Mouse (Mus musculus) MEL (cell line): ENCODE results near the gene Gm49384. TPM values are rescaled to one million over a fixed set of nuclear protein-coding genes. Genes with fewer than 3 reads are reported as not detected.
A peak's percentile ranks its signal among the peaks of the same experiment; 100 is the strongest.
"Not testable (repeated sequence)": the region's sequence is repeated elsewhere in the genome, so short reads cannot be mapped to it uniquely, and the experiment has no call there.

Experiments
- DNase-seq: peaks from one replicate; pipeline ENCODE4 v3.0.0; 2011; ENCODE audit warnings: low read depth, low spot score
- H3K27ac ChIP-seq: 2 replicates; pipeline ENCODE4 v1.5.1; 2012; ENCODE audit warnings: low read depth, mild to moderate bottlenecking, control low read depth, low read length, moderate library complexity; ENCODE audit not compliant: control insufficient read depth
- H3K27me3 ChIP-seq, 2 experiments: fragments of 150-350 bp in 1 of 2; sonication (generic) in 1 of 2; 2 replicates each; pipeline ENCODE4 v1.6.1; 2012; ENCODE audit warnings: low read length in 2 of 2, mild to moderate bottlenecking in 2 of 2, improper control_type of control experiment in 1 of 2, moderate library complexity in 1 of 2; ENCODE audit not compliant: insufficient read depth in 2 of 2, control insufficient read depth in 1 of 2
- H3K36me3 ChIP-seq, 2 experiments: 2 replicates each; pipeline ENCODE4 v1.6.1; 2012 to 2014; ENCODE audit warnings: low read length in 2 of 2, improper control_type of control experiment in 1 of 2, inconsistent platforms in 1 of 2, mild to moderate bottlenecking in 1 of 2; ENCODE audit not compliant: insufficient read depth in 2 of 2, control insufficient read depth in 1 of 2
- H3K4me1 ChIP-seq, 2 experiments: fragments of 150-350 bp in 1 of 2; sonication (generic) in 1 of 2; 2 replicates each; pipeline ENCODE4 v1.6.1; 2012; ENCODE audit warnings: low read length in 2 of 2, improper control_type of control experiment in 1 of 2, mild to moderate bottlenecking in 1 of 2; ENCODE audit not compliant: insufficient read depth in 2 of 2, control insufficient read depth in 1 of 2
- H3K4me3 ChIP-seq, 2 experiments: fragments of 150-350 bp in 1 of 2; sonication (generic) in 1 of 2; 2 replicates each; pipeline ENCODE4 v1.5.1; 2012; ENCODE audit warnings: low read depth in 2 of 2, low read length in 2 of 2, mild to moderate bottlenecking in 2 of 2, moderate library complexity in 2 of 2, control low read depth in 1 of 2, improper control_type of control experiment in 1 of 2; ENCODE audit not compliant: control insufficient read depth in 1 of 2, insufficient read depth in 1 of 2
- H3K79me2 ChIP-seq: 2 replicates; pipeline ENCODE4 v1.6.1; 2012; ENCODE audit warnings: mild to moderate bottlenecking, low read length, moderate library complexity; ENCODE audit not compliant: control insufficient read depth, poor library complexity, insufficient read depth
- H3K9ac ChIP-seq: 2 replicates; pipeline ENCODE4 v1.6.1; 2012; ENCODE audit warnings: low read depth, mild to moderate bottlenecking, control low read depth, low read length, moderate library complexity; ENCODE audit not compliant: control insufficient read depth, poor library complexity, severe bottlenecking
- H3K9me3 ChIP-seq: fragments of 150-350 bp; sonication (generic); replicated peaks from 2 replicates; pipeline ENCODE4 v1.6.1; 2012; ENCODE audit warnings: mild to moderate bottlenecking, low read length, improper control_type of control experiment, moderate library complexity; ENCODE audit not compliant: insufficient read depth
- CHD2 ChIP-seq: IDR thresholded peaks from 2 replicates; pipeline ENCODE4 v1.6.1; 2011; ENCODE audit warnings: low read length, improper control_type of control experiment
- CTCF ChIP-seq, 3 experiments: IDR thresholded peaks in 2 of 3; conservative IDR thresholded peaks in 1 of 3; 2 replicates each; pipeline ENCODE4 v1.5.1; 2011 to 2012; ENCODE audit warnings: low read length in 3 of 3, low read depth in 2 of 3, mild to moderate bottlenecking in 2 of 3, improper control_type of control experiment in 1 of 3, inconsistent platforms in 1 of 3, mixed read lengths in 1 of 3, moderate library complexity in 1 of 3; ENCODE audit not compliant: control insufficient read depth in 1 of 3, insufficient read depth in 1 of 3, poor library complexity in 1 of 3, severe bottlenecking in 1 of 3
- ELF1 ChIP-seq: IDR thresholded peaks from 2 replicates; pipeline ENCODE4 v1.6.1; 2014; ENCODE audit warnings: low read depth, mild to moderate bottlenecking, inconsistent platforms, low read length, improper control_type of control experiment, moderate library complexity
- ETS1 ChIP-seq: IDR thresholded peaks from 2 replicates; pipeline ENCODE4 v1.6.1; 2012; ENCODE audit warnings: low read depth, mild to moderate bottlenecking, inconsistent platforms, low read length, improper control_type of control experiment, moderate library complexity
- HCFC1 ChIP-seq: IDR thresholded peaks from 2 replicates; pipeline ENCODE4 v1.6.1; 2012; ENCODE audit warnings: low read depth, mild to moderate bottlenecking, inconsistent platforms, low read length, improper control_type of control experiment, moderate library complexity
- KAT2A ChIP-seq: conservative IDR thresholded peaks from 2 replicates; pipeline ENCODE4 v1.6.1; 2012; ENCODE audit warnings: low read depth, low read length, improper control_type of control experiment, inconsistent platforms
- MAFK ChIP-seq: IDR thresholded peaks from 2 replicates; pipeline ENCODE4 v1.6.1; 2011; ENCODE audit warnings: low read depth, mild to moderate bottlenecking, low read length, improper control_type of control experiment, borderline replicate concordance
- MAX ChIP-seq: IDR thresholded peaks from 2 replicates; pipeline ENCODE4 v1.6.1; 2011; ENCODE audit warnings: low read length, improper control_type of control experiment
- MXI1 ChIP-seq: IDR thresholded peaks from 2 replicates; pipeline ENCODE4 v1.6.1; 2011; ENCODE audit warnings: mild to moderate bottlenecking, low read depth, low read length, improper control_type of control experiment
- MYC ChIP-seq: IDR thresholded peaks from 2 replicates; pipeline ENCODE4 v1.6.1; 2011; ENCODE audit warnings: low read depth, mild to moderate bottlenecking, low read length, improper control_type of control experiment, moderate library complexity
- NELFE ChIP-seq: IDR thresholded peaks from 2 replicates; pipeline ENCODE4 v1.6.1; 2011; ENCODE audit warnings: low read depth, low read length, improper control_type of control experiment
- NRF1 ChIP-seq: IDR thresholded peaks from 2 replicates; pipeline ENCODE4 v1.6.1; 2014; ENCODE audit warnings: low read depth, mild to moderate bottlenecking, inconsistent platforms, low read length, improper control_type of control experiment, moderate library complexity; ENCODE audit not compliant: poor library complexity, insufficient read depth, severe bottlenecking
- POLR2A ChIP-seq, 2 experiments: IDR thresholded peaks; 2 replicates each; pipeline ENCODE4 v1.6.1; 2011 to 2012; ENCODE audit warnings: low read length in 2 of 2, mild to moderate bottlenecking in 2 of 2, control low read depth in 1 of 2, improper control_type of control experiment in 1 of 2, low read depth in 1 of 2, moderate library complexity in 1 of 2; ENCODE audit not compliant: control insufficient read depth in 1 of 2, insufficient read depth in 1 of 2, poor library complexity in 1 of 2
- POLR2AphosphoS2 ChIP-seq: IDR thresholded peaks from 2 replicates; pipeline ENCODE4 v1.6.1; 2011; ENCODE audit warnings: low read length, improper control_type of control experiment
- POLR2AphosphoS5 ChIP-seq: IDR thresholded peaks from 2 replicates; pipeline ENCODE4 v1.6.1; 2012; ENCODE audit warnings: low read depth, borderline replicate concordance, mild to moderate bottlenecking, inconsistent platforms, low read length, moderate library complexity, mixed read lengths
- SIN3A ChIP-seq: IDR thresholded peaks from 2 replicates; pipeline ENCODE4 v1.6.1; 2012; ENCODE audit warnings: low read length, improper control_type of control experiment, inconsistent platforms
- TBP ChIP-seq: IDR thresholded peaks from 2 replicates; pipeline ENCODE4 v1.8.0; 2011; ENCODE audit warnings: low read depth, low read length, improper control_type of control experiment
- TCF12 ChIP-seq: IDR thresholded peaks from 2 replicates; pipeline ENCODE4 v1.6.1; 2014; ENCODE audit warnings: low read depth, mild to moderate bottlenecking, inconsistent platforms, low read length, improper control_type of control experiment, moderate library complexity
- USF1 ChIP-seq: IDR thresholded peaks from 2 replicates; pipeline ENCODE4 v1.6.1; 2014; ENCODE audit warnings: low read depth, mild to moderate bottlenecking, inconsistent platforms, low read length, improper control_type of control experiment, moderate library complexity
- ZMIZ1 ChIP-seq: IDR thresholded peaks from 2 replicates; pipeline ENCODE4 v1.6.1; 2012; ENCODE audit warnings: low read depth, mild to moderate bottlenecking, inconsistent platforms, low read length, improper control_type of control experiment, moderate library complexity
- polyA plus RNA-seq, 2 experiments: library from polyadenylated mRNA; stranded (reverse) in 1 of 2; unstranded in 1 of 2; fragments of >175 nt in 1 of 2; fragments of >200 nt in 1 of 2; gene quantifications; 2 replicates each; pipeline versions ENCODE4 v1.2.1 to v1.2.4; 2012; ENCODE audit warnings: low replicate concordance in 2 of 2, low read depth in 1 of 2; ENCODE audit not compliant: insufficient read length in 2 of 2, insufficient read depth in 1 of 2, missing spikeins in 1 of 2
- total RNA-seq: library from RNA; depleted of rRNA; stranded (reverse); fragments of 300-350 nt; gene quantifications from 2 replicates; pipeline ENCODE4 v1.2.3, GENCODE M21; 2012

Gm49384 gene
- total and polyA plus RNA-seq, 3 experiments: 26.2 to 28.5 TPM; not detected in 1

- no peak for TF ChIP-seq CHD2
- no peak for TF ChIP-seq MAFK
Measured at GRCm38 (mm10) chr12:69159578-69159940, 44.5 kb downstream of the Gm49384 start (continued).

GRCm38 (mm10) chr12:69158765-69159577 lies 45.1 kb downstream of the Gm49384 start, which contains the start of gene Rps29:
Gene Rps29 (minus strand): TSS chr12:69159186.
- peaks cover 11% of the 10 kb centered on the region for H3K79me2 ChIP-seq
- H3K36me3 ChIP-seq: peaks cover 8 to 22% of the 10 kb centered on the region in 2 experiments
- DNase-seq: peak; percentile 99
- peak within 1 kb of the TSS; percentile 99 for H3K9ac ChIP-seq
- peak within 1 kb of the TSS; percentile 93 for H3K27ac ChIP-seq
- H3K4me3 ChIP-seq: peak within 1 kb of the TSS; percentile 87 to 100
- H3K27me3 ChIP-seq, H3K9me3 ChIP-seq: not testable (repeated sequence)
- H3K4me1 ChIP-seq: peaks cover 0 to 16% of the 10 kb centered on the region in 2 experiments; a peak in 3 of 4 replicates
- peak; percentile 52 for TF ChIP-seq SIN3A
- TF ChIP-seq HCFC1: peak; percentile 90
- peak; percentile 92 for TF ChIP-seq MAX
- peak; percentile 64 for TF ChIP-seq TCF12
- TF ChIP-seq POLR2AphosphoS2: peak; percentile 78; the same call in 1 of the 2 replicates
- peak; percentile 95 for TF ChIP-seq NELFE
- peak; percentile 92 for TF ChIP-seq MYC
- TF ChIP-seq POLR2A (IDR thresholded peaks at IDR 0.05; ENCODE audit: control insufficient read depth in 1 of 2, insufficient read depth in 1 of 2, low read depth in 1 of 2, low read length in 2 of 2, poor library complexity in 1 of 2): peak; percentile 73 to 96
- peak; percentile 74 for TF ChIP-seq NRF1
- 0 out of 6 replicates have a peak, but pooled peaks of 1 of the 3 experiments have one; percentile 4 for TF ChIP-seq CTCF (IDR thresholded peaks at IDR 0.05 in 2 of 3, conservative IDR thresholded peaks at IDR 0.05 in 1 of 3; ENCODE audit: control insufficient read depth in 1 of 3, insufficient read depth in 1 of 3, low read depth in 2 of 3, low read length in 3 of 3, poor library complexity in 1 of 3, severe bottlenecking in 1 of 3)
- peak; percentile 49; the same call in 1 of the 2 replicates for TF ChIP-seq USF1
- TF ChIP-seq MXI1: peak; percentile 90
- peak; percentile 46; the same call in 1 of the 2 replicates for TF ChIP-seq ELF1
- TF ChIP-seq MAFK: peak; percentile 80
- peak; percentile 57; the same call in 1 of the 2 replicates for TF ChIP-seq ZMIZ1
- peak; percentile 97 for TF ChIP-seq TBP
- peak; percentile 50; the same call in 1 of the 2 replicates for TF ChIP-seq ETS1
- TF ChIP-seq POLR2AphosphoS5: peak; percentile 78; the same call in 1 of the 2 replicates
- TF ChIP-seq KAT2A: peak; percentile 76
